Mouse (Mus musculus): ENCODE measurements around the gene Ptk7. TPM values are rescaled to one million over a fixed set of nuclear protein-coding genes. Genes with fewer than 3 reads are reported as not detected.

Ptk7 gene
- total RNA-seq, 2 experiments from 2014 or later = 2.0 to 3.0 TPM

DNA sequence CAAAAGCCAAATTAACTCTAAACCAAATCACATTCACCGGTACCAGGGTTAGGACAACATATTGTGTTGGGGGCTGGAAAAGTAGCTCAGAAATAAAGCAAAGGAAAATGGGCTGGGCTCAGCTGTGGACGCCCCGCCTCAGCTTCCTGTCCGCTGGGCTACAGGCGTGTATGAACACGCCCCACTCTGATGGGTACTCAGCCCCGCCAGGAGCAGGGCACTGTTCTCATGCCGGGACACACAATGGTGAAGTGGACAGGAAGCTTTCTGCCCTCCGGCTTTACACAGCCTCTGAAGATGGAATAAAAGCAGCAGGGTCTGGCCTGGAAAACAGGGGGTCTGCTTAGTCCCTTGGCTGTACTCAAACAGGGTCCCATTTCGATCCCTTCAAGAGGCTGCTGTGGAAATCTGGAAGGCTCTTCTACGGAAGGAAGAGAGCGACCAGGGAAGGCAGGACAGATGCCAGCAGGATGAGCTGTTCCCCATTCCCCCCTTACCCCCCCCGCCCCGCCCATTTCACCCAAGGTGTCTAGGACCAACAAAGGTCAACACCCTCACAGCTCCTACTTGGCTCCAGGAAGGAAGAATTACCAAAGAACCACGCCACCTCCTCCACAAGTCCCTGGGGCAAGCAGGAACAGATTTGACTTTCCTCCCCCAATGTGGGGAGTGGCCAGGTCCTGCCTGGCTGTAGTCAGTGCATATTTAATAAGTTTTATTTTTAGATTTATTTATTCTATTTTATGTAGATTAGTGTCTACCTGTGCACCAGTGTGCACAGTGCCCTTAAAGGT lies 19.4 kb downstream of the Ptk7 start:
- ATAC-seq (replicated peaks; ENCODE audit: poor library complexity) = peak; percentile 78

DNA sequence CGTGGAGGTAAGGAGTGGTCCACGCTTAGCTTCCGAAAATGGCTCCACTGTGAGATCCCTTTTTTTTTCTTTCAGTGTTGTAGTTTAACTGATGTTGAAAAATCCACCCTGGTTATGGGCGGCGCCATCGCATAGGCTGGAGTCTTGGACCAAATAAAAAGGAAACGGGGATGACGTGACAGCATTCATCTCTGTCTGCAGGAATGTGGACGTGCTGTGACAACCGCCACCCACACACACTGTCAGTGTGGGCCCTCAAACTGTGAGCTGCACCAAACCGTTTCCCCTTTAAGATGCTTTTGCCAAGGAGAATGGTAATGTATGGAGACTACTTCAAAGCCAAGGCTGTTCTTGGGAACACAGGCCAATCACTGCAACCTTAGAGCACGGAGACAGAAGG lies 23.3 kb downstream of the Ptk7 start:
- ATAC-seq (replicated peaks; ENCODE audit: poor library complexity) = no peak

DNA sequence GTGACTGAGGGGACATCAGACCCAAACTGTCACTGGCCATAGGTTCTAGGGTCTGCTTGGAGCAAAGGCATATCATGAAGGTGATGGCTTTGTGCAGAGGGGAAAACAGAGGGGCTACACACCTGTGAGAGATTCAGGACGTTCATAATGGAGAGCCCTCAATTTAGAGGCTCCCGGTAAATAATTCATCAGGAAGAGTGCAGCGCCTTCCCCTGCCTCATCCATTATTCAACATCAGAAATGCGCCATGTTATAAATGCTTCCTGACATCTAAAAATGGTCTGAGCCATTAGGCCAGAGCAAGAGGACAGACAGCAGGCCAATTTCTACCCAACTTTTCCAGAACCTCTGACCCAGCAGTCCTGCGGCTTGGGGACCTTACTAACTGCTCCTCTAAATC lies 24.2 kb downstream of the Ptk7 start:
- no peak for ATAC-seq (replicated peaks; ENCODE audit: poor library complexity)

DNA sequence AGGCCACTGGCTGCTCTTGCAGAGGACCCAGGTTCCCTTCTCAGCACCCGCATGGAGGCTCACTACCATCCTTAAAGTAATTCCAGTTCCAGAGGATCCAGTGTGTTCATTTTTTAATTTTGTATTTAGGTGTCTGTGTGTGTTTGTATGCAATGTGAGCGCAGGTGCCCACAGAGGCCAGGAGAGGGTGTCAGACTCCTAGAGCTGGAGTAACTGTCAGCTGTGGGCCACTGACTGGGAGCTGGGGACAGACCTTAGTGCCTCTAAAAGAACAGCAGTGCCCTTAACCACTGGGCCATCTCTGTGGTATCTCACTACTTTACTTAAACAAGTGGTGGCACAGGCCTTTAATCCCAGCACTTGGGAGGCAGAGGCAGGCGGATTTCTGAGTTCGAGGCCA lies 26.1 kb downstream of the Ptk7 start:
- ATAC-seq (replicated peaks; ENCODE audit: poor library complexity) = no peak

DNA sequence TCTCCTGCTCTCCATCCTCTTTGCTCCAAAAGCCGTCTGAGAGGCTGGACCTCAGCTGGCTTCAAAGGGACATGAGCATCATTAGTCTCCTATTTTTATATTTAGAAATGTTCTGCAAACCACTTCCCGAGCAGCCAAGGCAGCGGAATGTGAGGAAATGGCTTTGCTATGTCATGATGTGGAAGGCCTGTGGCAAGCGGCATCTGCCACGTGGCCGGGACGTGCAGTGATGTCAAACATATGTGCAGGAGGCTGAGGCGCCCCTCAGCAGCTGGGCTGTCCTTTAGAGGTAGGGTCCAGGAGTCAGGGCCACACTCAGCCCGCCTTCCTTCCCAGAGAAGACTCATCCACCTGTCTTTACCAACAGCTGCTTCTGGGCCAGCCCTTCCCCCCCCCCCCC lies 27.1 kb downstream of the Ptk7 start:
- peak; percentile 84 for ATAC-seq (replicated peaks; ENCODE audit: poor library complexity)

DNA sequence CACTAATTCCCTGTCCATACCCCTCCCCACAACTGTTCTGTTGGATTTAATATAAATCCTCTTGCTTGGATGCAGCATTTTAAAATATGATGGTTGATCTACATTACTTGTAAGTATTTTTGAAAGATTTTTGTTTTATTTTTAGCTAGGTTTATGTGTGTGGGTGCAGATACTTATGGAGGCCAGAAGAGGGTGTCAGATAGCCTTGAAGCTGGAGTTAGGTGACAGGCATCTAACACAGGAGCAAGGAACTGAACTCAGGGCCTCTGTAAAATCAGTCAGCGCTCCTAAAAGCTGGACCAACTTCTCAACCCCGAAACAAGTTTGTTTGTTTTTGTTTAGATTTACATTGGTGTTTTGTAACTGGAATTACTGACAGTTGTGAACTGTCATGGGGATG lies 28.7 kb downstream of the Ptk7 start:
- peak; percentile 55; the same call in 1 of the 2 replicates for ATAC-seq (replicated peaks; ENCODE audit: poor library complexity)

DNA sequence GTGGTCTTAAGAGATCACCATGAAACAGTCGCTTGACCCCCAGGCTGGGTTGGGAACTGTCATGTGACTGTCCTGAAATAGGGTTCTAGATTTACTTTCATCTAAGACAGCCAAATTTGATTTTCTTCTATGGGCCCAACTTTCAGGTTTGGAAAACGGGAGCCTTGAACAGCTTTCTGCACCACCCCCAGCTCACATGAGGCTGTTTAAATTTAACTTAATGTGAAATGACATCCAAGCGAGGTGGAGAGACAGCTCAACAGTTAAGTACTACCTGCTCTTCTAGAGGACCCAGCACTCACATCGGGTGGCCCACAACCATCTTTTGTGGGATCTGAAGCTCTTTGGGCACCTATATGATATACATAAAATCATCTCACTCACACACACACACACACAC lies 30.3 kb downstream of the Ptk7 start:
- ATAC-seq (replicated peaks; ENCODE audit: poor library complexity) = no peak

DNA sequence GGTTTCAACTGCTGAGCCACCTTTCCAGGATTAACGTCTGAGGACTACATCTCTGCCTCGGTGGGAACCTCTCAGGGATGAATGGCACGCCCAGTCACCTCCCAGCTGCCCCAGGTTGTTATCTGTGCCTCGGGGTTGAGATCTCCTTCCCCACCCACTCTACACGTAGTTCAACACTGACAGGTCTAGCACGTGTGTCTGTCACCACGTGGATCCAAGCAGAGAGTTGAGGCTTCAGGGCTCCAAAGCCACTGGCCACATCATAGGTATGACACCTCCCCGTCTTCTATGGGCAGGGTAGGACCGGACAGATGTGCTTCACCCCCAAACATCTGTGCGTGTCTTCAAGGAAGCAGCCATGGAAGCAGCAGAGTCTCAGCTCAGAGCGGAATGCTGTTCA lies 31.3 kb downstream of the Ptk7 start:
- no peak for ATAC-seq (replicated peaks; ENCODE audit: poor library complexity)

DNA sequence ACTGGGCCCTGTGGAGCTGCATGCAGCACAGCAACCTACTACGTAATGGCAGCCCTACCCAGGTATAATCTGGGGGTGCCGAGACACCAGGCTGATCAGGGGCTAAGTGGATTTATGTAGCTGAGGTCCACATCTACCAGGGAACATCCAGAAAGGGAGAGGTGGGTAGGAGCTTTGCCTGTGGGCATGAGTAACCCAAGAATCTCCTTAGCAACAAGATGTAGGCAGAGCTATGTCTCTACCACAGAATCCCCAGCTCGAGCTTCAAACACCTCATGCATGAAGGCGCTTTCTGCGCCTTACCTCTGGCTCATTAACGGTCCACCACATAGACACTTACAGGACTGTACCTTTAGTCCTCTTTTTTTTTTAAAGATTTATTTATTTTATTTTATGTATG lies 34.0 kb downstream of the Ptk7 start:
- ATAC-seq (replicated peaks; ENCODE audit: poor library complexity) = no peak

DNA sequence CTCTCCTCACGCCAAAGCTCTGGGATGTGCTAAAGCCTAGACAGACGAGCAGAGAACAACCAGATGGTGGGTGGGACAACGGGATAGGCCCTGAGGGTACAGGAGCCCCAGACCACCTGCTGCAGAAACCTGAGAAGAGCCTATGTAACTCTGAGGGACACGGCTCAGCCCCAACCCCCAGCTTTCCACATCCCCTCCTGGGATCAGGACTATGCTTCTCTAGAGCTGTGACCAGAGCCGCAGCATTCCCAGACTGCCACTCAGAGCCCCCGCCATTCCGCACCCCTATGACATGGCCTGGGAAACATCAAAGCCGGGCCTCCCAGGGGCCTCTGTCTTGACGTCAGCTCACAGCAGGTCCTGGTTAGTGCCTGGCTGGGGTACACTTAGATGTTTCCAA lies 34.7 kb downstream of the Ptk7 start:
- no peak for ATAC-seq (replicated peaks; ENCODE audit: poor library complexity)

DNA sequence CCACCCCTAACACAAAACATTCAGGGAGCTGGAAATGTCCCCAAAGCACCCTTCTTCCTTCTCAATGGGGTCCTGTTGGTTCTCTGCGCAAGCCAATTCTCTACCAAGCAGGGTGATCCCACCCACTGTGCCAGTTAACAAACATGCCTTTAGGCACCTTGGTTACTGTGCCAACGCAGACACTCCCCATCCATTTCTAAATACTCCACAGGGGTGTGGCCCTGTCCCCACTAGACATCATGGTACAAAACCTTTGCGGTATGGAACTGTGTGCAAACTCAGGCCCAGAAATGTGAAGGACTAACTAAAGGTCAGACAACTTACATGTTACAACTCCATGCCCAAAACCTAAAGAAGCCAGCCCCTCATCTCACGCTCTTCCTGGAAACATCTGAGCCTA lies 36.2 kb downstream of the Ptk7 start:
- ATAC-seq (replicated peaks; ENCODE audit: poor library complexity) = no peak

DNA sequence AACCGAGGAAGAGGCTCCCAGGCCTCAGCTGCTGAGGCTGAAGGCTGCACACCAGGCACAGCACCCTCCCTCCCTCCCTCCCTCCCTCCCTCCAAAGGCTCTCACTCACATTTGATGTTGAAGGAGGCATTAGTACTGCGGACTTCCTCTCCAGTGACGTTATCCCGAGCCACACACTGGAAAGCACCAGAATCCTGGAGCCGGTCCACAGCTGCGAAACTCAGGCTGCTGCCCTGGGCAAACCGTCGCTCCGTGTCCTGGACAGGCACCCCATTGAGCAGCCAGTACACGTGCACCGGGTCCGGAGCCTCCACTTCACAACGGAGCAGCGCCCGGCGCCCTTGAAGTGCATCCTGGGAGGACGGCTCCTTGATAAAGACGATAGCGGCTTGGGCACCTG lies 37.9 kb downstream of the Ptk7 start:
- no peak for ATAC-seq (replicated peaks; ENCODE audit: poor library complexity)

DNA sequence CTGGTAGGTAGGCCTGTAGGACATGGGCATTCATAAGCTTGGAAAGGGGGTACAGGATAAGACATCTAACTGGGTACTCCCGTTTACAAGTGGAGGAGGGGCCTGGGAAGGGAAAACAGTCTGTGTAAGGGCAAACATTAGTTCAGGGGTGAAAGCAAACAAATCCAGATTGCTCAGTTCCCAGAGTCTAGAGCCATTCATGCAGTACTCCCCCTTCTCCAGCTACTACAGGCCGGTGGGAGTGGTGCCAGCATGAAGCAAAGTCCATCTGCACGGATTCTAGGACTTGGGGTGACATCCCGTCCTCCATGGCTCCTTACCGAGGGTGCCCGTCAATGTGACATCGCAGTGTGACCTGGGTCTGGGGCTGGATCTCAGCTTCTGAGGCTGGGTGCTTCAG lies 38.9 kb downstream of the Ptk7 start:
- ATAC-seq (replicated peaks; ENCODE audit: poor library complexity) = no peak

DNA sequence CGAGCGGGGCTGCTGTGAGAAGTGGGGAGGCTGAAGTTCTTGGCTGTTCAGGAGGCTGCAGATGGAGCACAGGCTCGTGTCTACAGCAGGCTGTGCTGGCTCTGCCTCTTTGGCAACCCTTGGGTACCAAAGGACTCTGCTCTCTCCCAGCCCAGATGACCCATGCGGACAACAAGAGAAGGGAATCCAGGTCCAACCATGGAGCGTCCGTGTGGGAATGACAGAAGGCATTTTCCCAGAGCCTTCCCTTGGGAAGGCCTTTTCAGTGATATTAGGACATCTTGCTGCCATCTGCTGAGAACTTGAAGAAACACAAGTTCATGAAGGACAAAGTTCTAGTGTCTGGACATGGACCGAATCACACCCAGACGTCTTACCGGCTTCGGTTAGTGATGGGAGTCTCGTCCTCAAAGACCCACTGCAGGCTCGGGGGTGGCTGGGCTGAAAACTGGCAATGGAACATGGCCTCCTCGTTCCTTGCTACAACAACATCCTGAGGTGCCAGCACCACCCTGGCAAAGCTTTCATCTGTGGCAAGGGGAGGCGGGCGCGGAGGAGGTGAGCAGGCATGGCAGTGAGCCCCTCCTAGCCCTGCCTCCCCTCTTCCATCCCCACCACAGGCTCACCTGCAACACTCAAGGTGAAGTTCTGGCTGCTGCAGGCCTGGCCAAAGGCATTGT lies 39.5 kb downstream of the Ptk7 start:
- no peak for ATAC-seq (replicated peaks; ENCODE audit: poor library complexity)

DNA sequence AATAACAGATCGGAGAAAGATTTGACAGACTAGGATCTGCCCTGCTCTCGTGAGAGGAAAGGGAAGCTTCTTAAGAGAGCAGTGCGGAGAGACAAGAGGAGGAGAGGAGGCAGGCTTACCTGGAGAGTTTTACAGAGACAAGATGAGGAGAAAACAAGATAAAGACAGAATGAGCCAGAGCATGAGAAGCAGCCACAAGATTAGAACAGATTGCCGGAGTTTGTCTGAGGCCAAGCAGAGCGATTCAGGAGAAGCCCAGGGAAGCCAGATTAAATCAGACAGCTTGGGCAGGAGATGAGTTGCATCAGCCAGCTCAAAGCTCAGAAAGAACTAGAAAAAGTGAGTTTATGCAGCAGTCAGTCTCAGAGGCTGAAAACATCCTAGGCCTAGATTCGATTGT lies 40.4 kb downstream of the Ptk7 start:
- no peak for ATAC-seq (replicated peaks; ENCODE audit: poor library complexity)

DNA sequence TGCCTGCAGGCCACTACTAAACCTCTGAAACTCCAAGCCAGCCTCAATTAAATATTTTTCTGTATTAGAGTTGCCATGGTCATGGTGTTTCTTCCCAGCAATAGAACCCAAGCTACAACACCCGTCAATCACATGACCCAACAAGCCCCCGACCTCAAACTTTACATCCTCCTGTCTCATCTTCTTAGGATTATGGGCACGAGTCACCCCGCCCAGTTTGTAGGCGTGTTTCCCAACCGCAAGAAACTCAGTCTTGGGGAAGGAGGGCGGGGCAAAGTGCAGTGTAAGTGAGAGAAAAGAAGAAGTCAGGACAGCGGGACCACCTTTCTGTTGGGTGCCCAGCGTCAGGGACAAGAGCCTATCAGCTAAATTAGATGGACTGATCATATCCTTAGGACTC lies 41.1 kb downstream of the Ptk7 start:
- ATAC-seq (replicated peaks; ENCODE audit: poor library complexity) = peak; percentile 93

DNA sequence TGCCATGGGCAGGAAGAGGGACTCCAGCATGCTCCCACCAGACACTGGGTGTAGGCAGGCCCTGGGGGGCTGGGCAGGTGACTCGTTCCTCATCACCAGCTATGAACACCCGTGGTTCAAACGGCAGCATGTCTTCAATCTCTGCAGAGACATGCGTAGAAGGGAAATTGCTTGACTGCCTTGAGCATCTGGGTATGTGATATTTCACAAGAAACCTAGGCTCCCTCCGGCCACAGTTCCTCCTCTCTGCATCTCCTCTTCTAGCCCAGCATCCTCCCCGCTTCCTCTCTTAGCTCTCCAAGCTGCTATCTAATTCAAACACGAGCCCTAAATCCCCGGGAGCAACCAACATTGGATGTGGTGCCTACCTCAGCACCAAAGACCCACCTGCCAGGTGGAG lies 43.0 kb downstream of the Ptk7 start:
- ATAC-seq (replicated peaks; ENCODE audit: poor library complexity) = peak; percentile 45; the same call in 1 of the 2 replicates

DNA sequence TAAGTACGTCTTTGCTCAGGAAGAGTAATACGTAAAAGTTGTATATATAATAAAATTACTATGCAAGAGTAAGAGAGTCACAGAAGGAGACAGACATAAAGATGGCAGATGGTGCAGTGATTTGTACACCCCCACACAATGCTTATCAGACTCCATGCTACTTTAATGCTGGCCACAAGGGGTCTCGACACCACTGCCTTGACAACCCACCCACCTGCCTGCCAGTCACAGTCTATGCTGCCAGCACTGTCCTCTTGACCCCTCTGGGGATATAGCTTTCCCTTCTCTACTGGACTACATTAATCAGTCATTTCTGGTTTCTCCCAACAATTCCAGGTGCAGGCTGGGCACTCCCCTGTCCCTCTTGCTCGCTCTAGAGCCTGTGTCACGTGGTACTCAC lies 50.7 kb downstream of the Ptk7 start:
- no peak for ATAC-seq (replicated peaks; ENCODE audit: poor library complexity)

DNA sequence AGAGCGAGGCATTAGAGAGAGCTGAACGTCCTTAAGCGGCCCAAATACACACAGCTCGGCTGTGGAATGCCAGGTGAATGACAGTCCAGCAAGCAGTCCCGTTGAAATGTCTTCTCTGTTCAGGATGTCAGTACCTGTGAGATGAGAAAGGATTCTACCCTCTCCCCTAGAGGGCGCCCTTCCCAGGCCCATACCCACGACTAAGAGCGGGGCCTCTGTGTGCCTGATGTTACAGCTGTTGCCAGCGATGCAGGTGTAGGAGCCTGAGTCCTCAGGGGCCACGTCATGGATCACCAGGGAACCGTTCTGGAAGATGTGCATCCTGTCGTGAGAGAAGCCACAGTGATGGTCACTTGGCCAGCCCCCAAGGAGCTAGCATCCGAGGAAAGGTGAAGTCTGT lies 53.2 kb downstream of the Ptk7 start:
- ATAC-seq (replicated peaks; ENCODE audit: poor library complexity) = peak; percentile 58; the same call in 1 of the 2 replicates

DNA sequence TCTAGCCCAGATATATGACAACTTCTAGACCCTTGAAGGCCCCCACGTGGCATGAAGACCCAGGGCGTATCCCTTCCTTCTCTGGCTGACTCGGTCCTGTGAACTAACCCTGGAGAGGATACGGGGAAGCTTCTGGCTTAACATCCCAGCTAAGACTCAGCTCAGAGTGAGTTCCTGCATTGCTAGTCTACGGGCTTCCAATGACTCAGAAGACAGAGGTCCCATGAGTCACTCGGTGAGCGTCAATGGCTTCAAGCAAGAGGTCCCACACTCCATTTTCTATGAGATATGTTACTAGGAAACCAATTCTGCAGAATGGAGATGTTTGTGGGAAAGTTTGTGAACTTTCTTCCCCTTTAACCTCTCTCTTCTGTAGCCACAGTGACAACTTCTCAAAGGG lies 54.8 kb downstream of the Ptk7 start:
- no peak for ATAC-seq (replicated peaks; ENCODE audit: poor library complexity)

DNA sequence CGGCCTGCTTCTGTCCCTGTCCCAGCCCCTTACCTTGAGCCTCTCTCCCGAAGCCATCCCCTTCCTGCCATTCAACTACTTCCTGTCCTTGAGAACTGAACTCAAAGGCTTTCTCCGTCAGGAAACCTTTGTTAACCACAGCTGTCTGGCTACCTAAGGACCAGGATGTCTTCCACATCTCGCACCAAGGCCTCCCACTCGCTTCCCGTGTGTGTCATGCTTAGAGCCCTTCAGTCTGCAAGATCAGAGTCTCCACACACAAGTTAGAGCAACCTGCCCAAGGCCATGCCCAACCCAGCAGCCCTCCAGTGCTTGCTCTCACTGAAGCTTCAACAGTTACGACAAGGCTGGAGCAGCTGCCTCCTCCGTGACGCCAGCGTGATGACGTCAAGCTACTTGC lies 58.3 kb downstream of the Ptk7 start:
- ATAC-seq (replicated peaks; ENCODE audit: poor library complexity) = no peak

DNA sequence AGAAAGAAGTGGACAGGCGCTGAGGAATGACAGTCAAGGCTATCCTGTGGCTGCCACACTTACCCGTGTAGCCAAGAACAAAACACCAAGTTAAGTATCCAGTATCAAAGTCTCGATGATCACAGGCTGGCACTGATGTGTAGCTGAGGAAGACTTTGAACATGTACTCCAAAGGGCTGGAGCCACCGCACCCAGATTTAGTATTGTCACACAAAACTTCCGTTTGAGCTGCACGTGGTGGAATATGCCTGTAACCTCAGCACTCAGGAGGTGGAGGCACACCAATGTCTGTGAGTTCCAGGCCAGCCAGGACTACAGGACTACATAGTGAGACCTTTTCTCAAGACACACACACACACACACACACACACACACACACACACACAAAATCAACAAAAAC lies 70.2 kb downstream of the Ptk7 start:
- ATAC-seq (replicated peaks; ENCODE audit: poor library complexity) = no peak

DNA sequence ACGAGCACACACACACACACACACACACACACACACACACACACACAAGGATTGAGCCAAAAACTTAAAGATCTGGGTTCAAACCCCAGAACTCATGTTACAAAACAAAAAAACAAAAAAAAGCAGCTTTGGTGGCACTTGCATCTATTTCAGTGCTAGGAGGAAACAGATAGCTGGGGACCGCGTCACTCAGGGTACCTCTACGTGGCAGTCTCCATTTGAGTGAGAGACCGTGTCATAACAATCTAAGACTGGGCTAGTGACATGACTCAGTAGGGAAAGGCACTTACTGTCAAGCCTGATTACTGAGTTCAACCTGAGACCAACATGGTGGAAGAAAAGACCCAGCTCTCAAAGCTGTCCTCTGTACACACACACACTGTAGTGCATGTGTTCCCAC lies 71.2 kb downstream of the Ptk7 start:
- no peak for ATAC-seq (replicated peaks; ENCODE audit: poor library complexity)

Measured in megakaryocyte progenitor cell, adult 5-6 weeks (primary cell).